ENCODE assay signal across 8 mouse cellular contexts in genomic region chr13:81657351-81658052, GRCm38 (mm10). TPM values are rescaled to one million over a fixed set of nuclear protein-coding genes. Genes with fewer than 3 reads are reported as not detected.
A peak's percentile ranks its signal among the peaks of the same experiment; 100 is the strongest.
DNase-seq lines count a peak whose midpoint lies in the region; ATAC-seq and TF ChIP-seq lines count a peak whose summit lies in the region.

TSS of gene Lysmd3 (plus strand) at chr13:81657663.

- no peak for TF ChIP-seq CTCF in heart, adult 2 months (IDR thresholded peaks at IDR 0.05)

- TF ChIP-seq EP300 in heart, adult 2 months (IDR thresholded peaks at IDR 0.05; ENCODE audit: insufficient read depth, low read depth, low read length): no peak

- H3K4me3 ChIP-seq in embryonic facial prominence, embryonic 13.5 days: peak within 1 kb of the TSS; percentile 79
- peak within 1 kb of the TSS; percentile 61 for H3K4me3 ChIP-seq in heart, adult 2 months
- peak within 1 kb of the TSS; percentile 78 for H3K4me3 ChIP-seq in limb, embryonic 13.5 days
- H3K4me3 ChIP-seq in midbrain, embryonic 16.5 days (ENCODE audit: low read depth, low read length): peak within 1 kb of the TSS; percentile 73

- intact Hi-C loops in heart, adult 2 months (cut with DNase I): loop anchor here (5.0 kb wide), 4 partner anchors 55 to 775 kb away; partner anchors contain the start of genes Arrdc3, Cetn3, Mblac2 and Polr3g

- peak; percentile 77 for TF ChIP-seq POLR2A in heart, adult 2 months (IDR thresholded peaks at IDR 0.05; ENCODE audit: insufficient read depth, low read depth, low read length)

- peak; percentile 94 for DNase-seq in 3134 (ENCODE audit: extremely low read depth, insufficient read length, low spot score)
- peak; percentile 95 to 96 for DNase-seq in adrenal gland, postnatal 36 days
- peak; percentile 94 to 96 for DNase-seq in heart, adult 2 months
- DNase-seq in kidney, adult 8-10 months: peak; percentile 90 to 91
- DNase-seq in spleen, postnatal 10 days (ENCODE audit: low spot score in 2 of 2): peak; percentile 85 to 95

- peak within 1 kb of the TSS; percentile 86 for H3K9ac ChIP-seq in embryonic facial prominence, embryonic 13.5 days
- H3K9ac ChIP-seq in heart, adult 2 months (ENCODE audit: low read depth, low read length): peak within 1 kb of the TSS; percentile 98
- peak within 1 kb of the TSS; percentile 82 for H3K9ac ChIP-seq in limb, embryonic 13.5 days
- peak within 1 kb of the TSS; percentile 82 for H3K9ac ChIP-seq in midbrain, embryonic 16.5 days (ENCODE audit: low read depth, low read length)

- H3K9me3 ChIP-seq in embryonic facial prominence, embryonic 13.5 days: no peaks in the 10 kb centered on the region
- no peaks in the 10 kb centered on the region for H3K9me3 ChIP-seq in limb, embryonic 13.5 days
- no peaks in the 10 kb centered on the region for H3K9me3 ChIP-seq in midbrain, embryonic 16.5 days (replicated peaks; ENCODE audit: control insufficient read depth, low read length, poor library complexity, severe bottlenecking)

- H3K27me3 ChIP-seq in embryonic facial prominence, embryonic 13.5 days: no peaks in the 10 kb centered on the region
- no peaks in the 10 kb centered on the region for H3K27me3 ChIP-seq in heart, adult 2 months (ENCODE audit: control insufficient read depth, insufficient read depth, low read length)
- no peaks in the 10 kb centered on the region for H3K27me3 ChIP-seq in limb, embryonic 13.5 days
- no peaks in the 10 kb centered on the region for H3K27me3 ChIP-seq in midbrain, embryonic 16.5 days (ENCODE audit: control insufficient read depth, insufficient read depth, low read depth, low read length)

- peak; percentile 99 for ATAC-seq in embryonic facial prominence, embryonic 13.5 days (ENCODE audit: insufficient number of reproducible peaks, insufficient read depth, low FRiP score, low TSS enrichment, low read depth)
- peak; percentile 99 for ATAC-seq in limb, embryonic 13.5 days (ENCODE audit: low FRiP score, low read depth)
- ATAC-seq in midbrain, embryonic 16.5 days: peak; percentile 99

- peak within 1 kb of the TSS; percentile 89 for H3K27ac ChIP-seq in embryonic facial prominence, embryonic 13.5 days
- H3K27ac ChIP-seq in heart, adult 2 months: peak within 1 kb of the TSS; percentile 98
- peak within 1 kb of the TSS; percentile 79 for H3K27ac ChIP-seq in limb, embryonic 13.5 days
- H3K27ac ChIP-seq in midbrain, embryonic 16.5 days (ENCODE audit: low read length): peak within 1 kb of the TSS; percentile 89

- peak within 1 kb of the TSS; percentile 74 for H3K4me2 ChIP-seq in embryonic facial prominence, embryonic 13.5 days
- H3K4me2 ChIP-seq in limb, embryonic 13.5 days (replicated peaks): peak within 1 kb of the TSS; percentile 72
- H3K4me2 ChIP-seq in midbrain, embryonic 16.5 days (ENCODE audit: low read length): peak within 1 kb of the TSS; percentile 80

- H3K79me2 ChIP-seq in heart, adult 2 months (replicated peaks; ENCODE audit: control insufficient read depth, insufficient read depth, low read length): peaks cover 4% of the 10 kb centered on the region; the same call in 1 of the 2 replicates

- WGBS in embryonic facial prominence, embryonic 13.5 days: under 1% methylated on average over 66 of the region's 73 CpGs
- WGBS in heart, adult 2 months: 1% methylated on average over 73 of the region's 73 CpGs
- WGBS in limb, embryonic 13.5 days: under 1% methylated on average over 72 of the region's 73 CpGs
- WGBS in midbrain, embryonic 16.5 days: under 1% methylated on average over 68 of the region's 73 CpGs

- H3K36me3 ChIP-seq in embryonic facial prominence, embryonic 13.5 days: peaks cover 5% of the 10 kb centered on the region; the same call in 1 of the 2 replicates
- H3K36me3 ChIP-seq in heart, adult 2 months (ENCODE audit: control insufficient read depth, insufficient read depth, low read length): peaks cover 5% of the 10 kb centered on the region; the same call in 1 of the 2 replicates
- H3K36me3 ChIP-seq in limb, embryonic 13.5 days: peaks cover 4% of the 10 kb centered on the region; the same call in 1 of the 2 replicates
- no peaks in the 10 kb centered on the region for H3K36me3 ChIP-seq in midbrain, embryonic 16.5 days (ENCODE audit: control insufficient read depth, insufficient read depth, low read length)

- H3K4me1 ChIP-seq in embryonic facial prominence, embryonic 13.5 days: peaks cover 20% of the 10 kb centered on the region
- peaks cover 3% of the 10 kb centered on the region; the same call in 1 of the 2 replicates for H3K4me1 ChIP-seq in heart, adult 2 months (ENCODE audit: control insufficient read depth, insufficient read depth, low read length)
- H3K4me1 ChIP-seq in limb, embryonic 13.5 days: peaks cover 14% of the 10 kb centered on the region
- peaks cover 17% of the 10 kb centered on the region for H3K4me1 ChIP-seq in midbrain, embryonic 16.5 days (ENCODE audit: control insufficient read depth, insufficient read depth, low read length)

RNA-seq across cellular contexts. Expression of gene Lysmd3, which starts in this region (rescaled TPM):
- total RNA-seq in adrenal gland, postnatal 36 days (2021): 10 to 100 TPM; 23.1 to 27.0 TPM
- polyA plus RNA-seq in embryonic facial prominence, embryonic 13.5 days (2015; fragmentation: Nextera tagmentation; extraction: Ambion mirVana): 27.1 and 29.5 TPM in 2 replicates
- 10 to 100 TPM; 13.2 to 17.2 TPM for total RNA-seq in heart, adult 2 months (2021)
- 4.3 and 9.3 TPM in 2 replicates for polyA plus RNA-seq in heart, adult 2 months (2012; rRNA removed)
- 29.5 and 31.2 TPM in 2 replicates for polyA plus RNA-seq in limb, embryonic 13.5 days (2015; fragmentation: Nextera tagmentation; extraction: Ambion mirVana)
- polyA plus RNA-seq in midbrain, embryonic 16.5 days (2015; fragmentation: Nextera tagmentation; extraction: Ambion mirVana): 16.0 and 20.1 TPM in 2 replicates

Comparison
In these comparisons a context has a peak if more than half of its experiments do, and no peak if none do; other contexts are left out.
1. Peak in every context shown above with its lines: DNase-seq, ATAC-seq, H3K4me3 ChIP-seq and H3K27ac ChIP-seq.